Mouse (Mus musculus): ENCODE results near the gene Slc5a8. TPM values are rescaled to one million over a fixed set of nuclear protein-coding genes. Genes with fewer than 3 reads are reported as not detected.

Gene Slc5a8
- not detected for total RNA-seq (2021)
- long read RNA-seq, experiment 1, result 0 reads
- long read RNA-seq, experiment 2, result 0 reads

- no peak for DNase-seq (ENCODE audit: low spot score in 2 of 2)
- no peak for TF ChIP-seq CTCF (conservative IDR thresholded peaks at IDR 0.05)
- Histone ChIP-seq H3K4me3 (peak within 1 kb of the TSS; percentile 42), H3K27ac (no peak within 1 kb of the TSS)
These were observed at the start of gene Slc5a8 for GRCm38 (mm10) chr10:88885632-88886090. Slc5a8 (plus strand) TSS chr10:88885992.

GRCm38 (mm10) chr10:88848876-88849476 lies 36.8 kb upstream of the Slc5a8 start:
- Histone ChIP-seq H3K4me3 (no peak overlapping the region), H3K27ac (no peak overlapping the region)
- DNase-seq (ENCODE audit: low spot score in 2 of 2), result no peak
- no peak for TF ChIP-seq CTCF (conservative IDR thresholded peaks at IDR 0.05)

- Histone ChIP-seq H3K27ac (no peak overlapping the region), H3K4me3 (no peak overlapping the region)
- DNase-seq (ENCODE audit: low spot score in 2 of 2), result no peak
- TF ChIP-seq CTCF (conservative IDR thresholded peaks at IDR 0.05), result no peak
These were observed 35.8 kb upstream of the Slc5a8 start for GRCm38 (mm10) chr10:88849976-88850375.

- no peak for DNase-seq (ENCODE audit: low spot score in 2 of 2)
- no peak overlapping the region for H3K27ac ChIP-seq
- TF ChIP-seq CTCF (conservative IDR thresholded peaks at IDR 0.05), result no peak
- no peak overlapping the region for H3K4me3 ChIP-seq
These were observed 32.5 kb upstream of the Slc5a8 start for GRCm38 (mm10) chr10:88853326-88853725.

GRCm38 (mm10) chr10:88860911-88861310 lies 24.9 kb upstream of the Slc5a8 start:
- no peak for TF ChIP-seq CTCF (conservative IDR thresholded peaks at IDR 0.05)

GRCm38 (mm10) chr10:88861416-88861815 lies 24.4 kb upstream of the Slc5a8 start:
- no peak for TF ChIP-seq CTCF (conservative IDR thresholded peaks at IDR 0.05)

More at GRCm38 (mm10) chr10:88860911-88861310, 24.9 kb upstream of the Slc5a8 start:
- Histone ChIP-seq H3K4me3 (no peak overlapping the region), H3K27ac (no peak overlapping the region)
- no peak for DNase-seq (ENCODE audit: low spot score in 2 of 2)

GRCm38 (mm10) chr10:88862293-88862692 lies 23.5 kb upstream of the Slc5a8 start:
- DNase-seq (ENCODE audit: low spot score in 2 of 2), result no peak
- no peak for TF ChIP-seq CTCF (conservative IDR thresholded peaks at IDR 0.05)
- Histone ChIP-seq H3K4me3 (no peak overlapping the region), H3K27ac (no peak overlapping the region)

More at GRCm38 (mm10) chr10:88861416-88861815, 24.4 kb upstream of the Slc5a8 start:
- Histone ChIP-seq H3K4me3 (no peak overlapping the region), H3K27ac (no peak overlapping the region)
- DNase-seq (ENCODE audit: low spot score in 2 of 2), result no peak

- DNase-seq (ENCODE audit: low spot score in 2 of 2), result no peak
- no peak overlapping the region for H3K27ac ChIP-seq
- TF ChIP-seq CTCF (conservative IDR thresholded peaks at IDR 0.05), result peak; percentile 63
- no peak overlapping the region for H3K4me3 ChIP-seq
These were observed 19.8 kb upstream of the Slc5a8 start for GRCm38 (mm10) chr10:88866017-88866416.

GRCm38 (mm10) chr10:88874870-88875269 lies 10.9 kb upstream of the Slc5a8 start:
- no peak for TF ChIP-seq CTCF (conservative IDR thresholded peaks at IDR 0.05)
- no peak overlapping the region for H3K27ac ChIP-seq
- no peak overlapping the region for H3K4me3 ChIP-seq
- DNase-seq (ENCODE audit: low spot score in 2 of 2), result no peak

GRCm38 (mm10) chr10:88877421-88877820 lies 8.4 kb upstream of the Slc5a8 start:
- no peak overlapping the region for H3K27ac ChIP-seq
- DNase-seq (ENCODE audit: low spot score in 2 of 2), result no peak
- no peak for TF ChIP-seq CTCF (conservative IDR thresholded peaks at IDR 0.05)
- H3K4me3 ChIP-seq, result no peak overlapping the region

GRCm38 (mm10) chr10:88883721-88884120 lies 2.1 kb upstream of the Slc5a8 start:
- TF ChIP-seq CTCF (conservative IDR thresholded peaks at IDR 0.05), result no peak
- H3K4me3 ChIP-seq, result no peak overlapping the region
- no peak for DNase-seq (ENCODE audit: low spot score in 2 of 2)
- H3K27ac ChIP-seq, result no peak overlapping the region

GRCm38 (mm10) chr10:88884836-88885235 lies 956 bp upstream of the Slc5a8 start:
- no peak for DNase-seq (ENCODE audit: low spot score in 2 of 2)
- peak; percentile 32 for TF ChIP-seq CTCF (conservative IDR thresholded peaks at IDR 0.05)
- Histone ChIP-seq H3K27ac (no peak overlapping the region), H3K4me3 (no peak overlapping the region)

GRCm38 (mm10) chr10:88886114-88886513 lies 322 bp downstream of the Slc5a8 start:
- no peak for DNase-seq (ENCODE audit: low spot score in 2 of 2)
- Histone ChIP-seq H3K4me3 (peak overlapping the region; percentile 42), H3K27ac (no peak overlapping the region)
- no peak for TF ChIP-seq CTCF (conservative IDR thresholded peaks at IDR 0.05)

- no peak for TF ChIP-seq CTCF (conservative IDR thresholded peaks at IDR 0.05)
- no peak for DNase-seq (ENCODE audit: low spot score in 2 of 2)
- Histone ChIP-seq H3K4me3 (no peak overlapping the region), H3K27ac (no peak overlapping the region)
These were observed 2.6 kb downstream of the Slc5a8 start for GRCm38 (mm10) chr10:88888376-88888775.

All from layer of hippocampus, adult 2 months (tissue).